Mouse (Mus musculus) midbrain, postnatal 0 days (tissue): ENCODE data around the gene Bmpr2. TPM values are rescaled to one million over a fixed set of nuclear protein-coding genes. Genes with fewer than 3 reads are reported as not detected.

ENCODE experiments used
- ATAC-seq: fragments of 200-750 bp; cut with Nextera tagmentation; 2 replicates; pipeline ENCODE4 v1.8.0; 2017; ENCODE audit warnings: moderate number of reproducible peaks, mild to moderate bottlenecking, moderate TSS enrichment, moderate library complexity; ENCODE audit not compliant: low FRiP score
- DNase-seq: peaks from one replicate; pipeline ENCODE4 v3.0.0-alpha.2; 2015; ENCODE audit warnings: low spot score
- H3K27ac ChIP-seq: fragments of 300-500 bp; sonication (generic); 2 replicates; pipeline ENCODE4 v1.5.1; 2014; ENCODE audit warnings: low read depth, mild to moderate bottlenecking, low read length, mixed read lengths
- H3K27me3 ChIP-seq: fragments of 300-500 bp; sonication (generic); 2 replicates; pipeline ENCODE4 v1.6.1; 2014; ENCODE audit warnings: low read length, control low read depth, mixed read lengths; ENCODE audit not compliant: insufficient read depth
- H3K36me3 ChIP-seq: fragments of 300-500 bp; sonication (generic); 2 replicates; pipeline ENCODE4 v1.6.1; 2014; ENCODE audit warnings: low read length, control low read depth, mixed read lengths; ENCODE audit not compliant: insufficient read depth
- H3K4me1 ChIP-seq: fragments of 300-500 bp; sonication (generic); 2 replicates; pipeline ENCODE4 v1.6.1; 2014; ENCODE audit warnings: mild to moderate bottlenecking, control low read depth, antibody characterized with exemption, low read length, mixed read lengths; ENCODE audit not compliant: insufficient read depth
- H3K4me2 ChIP-seq: fragments of 300-500 bp; sonication (generic); 2 replicates; pipeline ENCODE4 v1.6.1; 2014; ENCODE audit warnings: low read depth, mild to moderate bottlenecking, low read length, mixed read lengths; ENCODE audit not compliant: poor library complexity, severe bottlenecking
- H3K4me3 ChIP-seq: fragments of 300-500 bp; sonication (generic); 2 replicates; pipeline ENCODE4 v1.5.1; 2014; ENCODE audit warnings: low read depth, mild to moderate bottlenecking, low read length, moderate library complexity
- H3K9ac ChIP-seq: fragments of 300-500 bp; sonication (generic); replicated peaks from 2 replicates; pipeline ENCODE4 v1.6.1; 2014; ENCODE audit warnings: mild to moderate bottlenecking, low read length, moderate library complexity, mixed read lengths; ENCODE audit not compliant: poor library complexity, severe bottlenecking
- H3K9me3 ChIP-seq: fragments of 300-500 bp; sonication (generic); 2 replicates; pipeline ENCODE4 v1.6.1; 2016; ENCODE audit warnings: low read length, control low read depth
- CTCF ChIP-seq: IDR thresholded peaks from 2 replicates; pipeline ENCODE4 v1.5.1; 2016; ENCODE audit warnings: antibody characterized with exemption, mild to moderate bottlenecking
- WGBS: fragments of 180-500 bp; shearing (Covaris S2); extraction: QIAGEN DNeasy Blood & Tissue Kit; methylation state at CpG from one replicate; pipeline ENCODE4 v1.1.7; 2014; 5-methylcytosine and 5-hydroxymethylcytosine counted together
- polyA plus RNA-seq: library from polyadenylated mRNA; unstranded; fragments of >200 nt; fragmentation: Nextera tagmentation; extraction: Ambion mirVana; gene quantifications from 2 replicates; pipeline ENCODE4 v1.2.1, GENCODE M21; 2015
- total RNA-seq: library from RNA; depleted of rRNA; stranded (reverse); fragments of >200 nt; gene quantifications from 2 replicates; pipeline ENCODE4 v1.2.3, GENCODE M21; 2014

Bmpr2 gene
- total and polyA plus RNA-seq, 2 experiments from 2014 or later, result 8.8 to 65.2 TPM

- H3K27ac ChIP-seq, result no peak overlapping the region
- H3K36me3 ChIP-seq, result no peaks in the 10 kb centered on the region
- H3K27me3 ChIP-seq, result no peaks in the 10 kb centered on the region
- DNase-seq, result no peak
- H3K4me1 ChIP-seq, result no peaks in the 10 kb centered on the region
- no peak overlapping the region for H3K4me2 ChIP-seq
- H3K9ac ChIP-seq, result no peak overlapping the region
- H3K4me3 ChIP-seq, result no peak overlapping the region
- no peaks in the 10 kb centered on the region for H3K9me3 ChIP-seq
- WGBS, result 82% methylated on average over 2 of the region's 2 CpGs
- TF ChIP-seq CTCF, result no peak
- no peak for ATAC-seq
These were observed 41.2 kb downstream of the Bmpr2 start for GRCm38 (mm10) chr1:59804363-59804762.

- no peak for DNase-seq
- no peaks in the 10 kb centered on the region for H3K9me3 ChIP-seq
- no peak overlapping the region for H3K4me2 ChIP-seq
- no peak overlapping the region for H3K27ac ChIP-seq
- no peak overlapping the region for H3K9ac ChIP-seq
- peaks cover 3% of the 10 kb centered on the region; the same call in 1 of the 2 replicates for H3K36me3 ChIP-seq
- no peaks in the 10 kb centered on the region for H3K4me1 ChIP-seq
- no peak for ATAC-seq
- no peak for TF ChIP-seq CTCF
- no peak overlapping the region for H3K4me3 ChIP-seq
- no peaks in the 10 kb centered on the region for H3K27me3 ChIP-seq
- 83% methylated on average over 2 of the region's 2 CpGs for WGBS
These were observed 46.7 kb downstream of the Bmpr2 start for GRCm38 (mm10) chr1:59809921-59810320.

- ATAC-seq, result no peak
- peaks cover 14% of the 10 kb centered on the region for H3K36me3 ChIP-seq
- H3K27me3 ChIP-seq, result no peaks in the 10 kb centered on the region
- H3K9ac ChIP-seq, result no peak overlapping the region
- 0 out of 2 replicates have a peak, but pooled peaks have one; percentile 3 for TF ChIP-seq CTCF
- DNase-seq, result no peak
- no peak overlapping the region for H3K4me3 ChIP-seq
- H3K4me2 ChIP-seq, result no peak overlapping the region
- 77% methylated on average over 4 of the region's 4 CpGs for WGBS
- H3K4me1 ChIP-seq, result no peaks in the 10 kb centered on the region
- no peak overlapping the region for H3K27ac ChIP-seq
- H3K9me3 ChIP-seq, result no peaks in the 10 kb centered on the region
These were observed 49.6 kb downstream of the Bmpr2 start for GRCm38 (mm10) chr1:59812782-59813181.

GRCm38 (mm10) chr1:59825421-59825820, 62.2 kb downstream of the Bmpr2 start:
- TF ChIP-seq CTCF, result no peak
- H3K9me3 ChIP-seq, result no peaks in the 10 kb centered on the region
- H3K4me2 ChIP-seq, result no peak overlapping the region
- H3K9ac ChIP-seq, result no peak overlapping the region
- no peaks in the 10 kb centered on the region for H3K4me1 ChIP-seq
- H3K27ac ChIP-seq, result no peak overlapping the region
- no peaks in the 10 kb centered on the region for H3K27me3 ChIP-seq
- no peak overlapping the region for H3K4me3 ChIP-seq
- peaks cover 3% of the 10 kb centered on the region; the same call in 1 of the 2 replicates for H3K36me3 ChIP-seq
- ATAC-seq, result no peak
- DNase-seq, result no peak

GRCm38 (mm10) chr1:59826583-59826982, 63.4 kb downstream of the Bmpr2 start:
- no peak for DNase-seq
- H3K36me3 ChIP-seq, result peaks cover 3% of the 10 kb centered on the region; the same call in 1 of the 2 replicates
- H3K4me2 ChIP-seq, result no peak overlapping the region
- no peaks in the 10 kb centered on the region for H3K9me3 ChIP-seq
- no peaks in the 10 kb centered on the region for H3K4me1 ChIP-seq
- H3K9ac ChIP-seq, result no peak overlapping the region
- no peak overlapping the region for H3K27ac ChIP-seq
- no peak overlapping the region for H3K4me3 ChIP-seq
- ATAC-seq, result no peak
- H3K27me3 ChIP-seq, result no peaks in the 10 kb centered on the region
- no peak for TF ChIP-seq CTCF
- WGBS, result 88% methylated on average over 8 of the region's 8 CpGs

GRCm38 (mm10) chr1:59829410-59829809, 66.2 kb downstream of the Bmpr2 start:
- no peak overlapping the region for H3K4me2 ChIP-seq
- no peaks in the 10 kb centered on the region for H3K4me1 ChIP-seq
- H3K9ac ChIP-seq, result no peak overlapping the region
- no peak for ATAC-seq
- H3K27me3 ChIP-seq, result no peaks in the 10 kb centered on the region
- H3K4me3 ChIP-seq, result no peak overlapping the region
- H3K9me3 ChIP-seq, result no peaks in the 10 kb centered on the region
- no peak for TF ChIP-seq CTCF
- 83% methylated on average over 2 of the region's 2 CpGs for WGBS
- no peak overlapping the region for H3K27ac ChIP-seq
- no peaks in the 10 kb centered on the region for H3K36me3 ChIP-seq
- DNase-seq, result no peak
